Mouse (Mus musculus): ENCODE measurements around the gene Tom1l2.

- TF ChIP-seq TAL1 (IDR thresholded peaks at IDR 0.05; ENCODE audit: low read length): no peak
- TF ChIP-seq GATA1 (IDR thresholded peaks at IDR 0.05; ENCODE audit: low read length): no peak
Observed at GRCm38 (mm10) chr11:60262396-60262795, 90.3 kb downstream of the Tom1l2 start.
